Mouse (Mus musculus): ENCODE measurements around the gene G6pc3.

- TF ChIP-seq CTCF (IDR thresholded peaks at IDR 0.05), result 0 out of 2 replicates have a peak, but pooled peaks have one; percentile 4
- peak; percentile 99 for TF ChIP-seq POLR2A (IDR thresholded peaks at IDR 0.05; ENCODE audit: insufficient read depth, low read depth, low read length)
These were observed 29.4 kb downstream of the G6pc3 start for GRCm38 (mm10) chr11:102218783-102219182.

Measured in heart, adult 2 months (tissue).